Mouse (Mus musculus): Measurements from ENCODE around the gene App. TPM values are rescaled to one million over a fixed set of nuclear protein-coding genes. Genes with fewer than 3 reads are reported as not detected.

App gene
- total RNA-seq, 2 experiments from 2014 or later, result 33.4 to 50.9 TPM

GRCm38 (mm10) chr16:84919649-84920308 lies 253.8 kb downstream of the App start:
- no peak for ATAC-seq (replicated peaks; ENCODE audit: low FRiP score, poor library complexity, severe bottlenecking)

- no peak for ATAC-seq (replicated peaks; ENCODE audit: low FRiP score, poor library complexity, severe bottlenecking)
Measured at GRCm38 (mm10) chr16:84919087-84919486, 254.5 kb downstream of the App start.

- ATAC-seq (replicated peaks; ENCODE audit: low FRiP score, poor library complexity, severe bottlenecking), result no peak
Measured at GRCm38 (mm10) chr16:84916772-84917171, 256.8 kb downstream of the App start.

GRCm38 (mm10) chr16:84911477-84912165 lies 261.9 kb downstream of the App start:
- ATAC-seq (replicated peaks; ENCODE audit: low FRiP score, poor library complexity, severe bottlenecking), result no peak

DNA sequence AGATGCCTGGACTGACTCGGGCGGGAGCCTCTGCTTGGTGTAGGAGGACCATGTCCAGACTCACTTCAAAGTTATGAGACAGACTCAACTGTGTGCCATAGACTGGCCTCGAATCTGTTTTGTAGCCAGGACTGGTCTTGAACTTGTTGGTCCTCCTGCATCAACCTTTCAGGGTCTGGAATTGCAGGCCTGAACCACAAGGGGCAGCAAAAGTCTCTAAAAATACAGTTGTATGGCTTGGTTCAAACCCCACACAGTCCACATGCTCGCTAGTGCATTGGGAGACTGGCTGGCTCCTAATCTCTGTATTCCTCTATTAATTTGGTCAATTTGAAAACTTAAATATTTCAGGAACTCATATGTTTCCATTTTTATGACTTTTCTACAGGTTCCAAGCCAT lies 270.6 kb downstream of the App start:
- ATAC-seq (replicated peaks; ENCODE audit: low FRiP score, poor library complexity, severe bottlenecking), result no peak
